Mouse (Mus musculus): ENCODE data around the gene Pola1. TPM values are rescaled to one million over a fixed set of nuclear protein-coding genes. Genes with fewer than 3 reads are reported as not detected.
"Not testable (repeated sequence)": the region's sequence is repeated elsewhere in the genome, so short reads cannot be mapped to it uniquely, and the experiment has no call there.

Pola1 gene
- polyA plus RNA-seq, 1 experiment, result 1.4 TPM

DNA sequence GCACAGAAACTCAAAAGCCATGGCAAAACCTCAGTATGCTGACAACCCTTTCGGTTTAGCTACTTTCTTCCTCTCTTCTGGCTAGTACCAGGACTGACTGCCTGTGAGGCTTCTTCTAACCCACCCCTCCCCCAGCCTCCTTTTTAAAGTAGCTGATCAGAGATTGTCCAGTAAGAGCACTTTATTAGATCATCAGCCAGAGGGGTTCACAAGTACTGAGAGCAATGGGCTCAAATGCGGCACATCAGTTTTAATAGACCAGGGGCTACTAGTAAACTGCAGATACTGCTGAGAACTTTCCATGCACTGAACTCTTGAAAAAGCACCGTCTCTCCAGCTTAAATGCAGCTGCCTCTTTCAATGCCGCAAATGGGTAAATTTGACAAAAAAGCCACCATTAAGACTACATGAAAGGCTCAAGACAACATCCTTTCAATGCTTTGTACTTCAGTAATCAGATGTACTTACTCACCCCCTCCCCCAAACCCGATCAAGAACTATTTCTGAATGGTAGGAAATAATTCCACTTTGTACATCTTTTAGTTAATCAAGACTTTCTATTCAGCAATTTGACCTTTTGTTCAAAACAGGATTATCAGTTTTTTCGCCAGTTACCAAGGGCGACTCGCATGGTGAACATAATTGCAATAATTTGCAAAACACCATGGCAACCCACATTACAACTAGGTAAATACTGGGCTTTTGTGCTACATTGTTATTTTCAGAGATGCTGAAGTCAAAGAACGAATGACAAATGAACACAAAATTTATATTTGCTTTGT is 202.8 kb downstream of the Pola1 start:
- H3K4me2 ChIP-seq (ENCODE audit: low read depth), result no peak overlapping the region
- H3ac ChIP-seq (ENCODE audit: control insufficient read depth, insufficient read length), result no peak overlapping the region
- H3K79me2 ChIP-seq (ENCODE audit: control insufficient read depth, insufficient read depth), result no peaks in the 10 kb centered on the region
- H3K4me3 ChIP-seq, result no peak overlapping the region
- H3K36me3 ChIP-seq (ENCODE audit: control insufficient read depth, insufficient read depth), result no peaks in the 10 kb centered on the region
- no peak for TF ChIP-seq TCF3 (IDR thresholded peaks at IDR 0.05; ENCODE audit: insufficient read length, low read depth)
- no peaks in the 10 kb centered on the region for H3K27me3 ChIP-seq (ENCODE audit: control insufficient read depth, insufficient read depth, insufficient read length)

DNA sequence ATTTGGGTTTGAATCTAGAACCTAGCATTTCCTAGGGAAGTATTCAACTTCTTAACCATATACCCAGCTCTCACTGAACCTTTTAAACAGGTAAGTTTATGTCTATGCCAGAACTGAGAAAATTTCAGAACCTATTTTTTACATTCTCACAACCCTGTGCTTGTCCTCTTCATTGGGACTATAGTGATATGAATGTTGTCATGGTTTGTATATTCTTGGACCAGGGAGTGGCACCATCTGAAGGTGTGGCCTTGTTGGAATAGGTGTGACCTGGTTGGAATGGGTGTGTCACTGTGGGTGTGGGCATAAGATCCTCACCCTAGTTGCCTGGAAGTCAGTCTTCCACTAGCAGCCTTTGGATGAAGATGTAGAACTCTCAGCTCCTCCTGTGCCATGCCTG is 231.1 kb downstream of the Pola1 start:
- not testable (repeated sequence) for H3K79me2 ChIP-seq (ENCODE audit: control insufficient read depth, insufficient read depth); H3K4me3 ChIP-seq; H3ac ChIP-seq (ENCODE audit: control insufficient read depth, insufficient read length); H3K4me2 ChIP-seq (ENCODE audit: low read depth); H3K36me3 ChIP-seq (ENCODE audit: control insufficient read depth, insufficient read depth); H3K27me3 ChIP-seq (ENCODE audit: control insufficient read depth, insufficient read depth, insufficient read length)

DNA sequence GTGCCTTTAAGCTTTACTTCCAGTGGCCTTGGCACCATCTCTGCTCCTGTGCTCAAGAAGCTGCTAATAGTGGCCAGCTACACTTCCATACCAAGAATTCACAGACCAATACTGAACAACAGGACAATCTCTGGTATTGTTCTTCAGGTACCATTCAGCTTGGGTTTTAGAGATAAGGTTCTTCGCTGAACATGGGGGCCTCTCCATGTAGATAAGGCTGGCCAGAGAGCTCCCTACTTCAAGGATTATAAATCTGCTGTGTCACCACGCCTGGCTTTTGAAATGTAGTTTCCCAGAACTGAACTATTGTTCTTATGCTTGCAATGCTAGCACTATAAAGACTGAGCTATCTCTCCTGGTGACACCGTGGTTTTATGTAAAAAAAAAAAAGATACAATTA is 234.9 kb downstream of the Pola1 start:
- Histone ChIP-seq H3K27me3 (ENCODE audit: control insufficient read depth, insufficient read depth, insufficient read length) (no peaks in the 10 kb centered on the region), H3K4me2 (ENCODE audit: low read depth) (no peak overlapping the region), H3ac (ENCODE audit: control insufficient read depth, insufficient read length) (no peak overlapping the region), H3K36me3 (ENCODE audit: control insufficient read depth, insufficient read depth) (no peaks in the 10 kb centered on the region), H3K79me2 (ENCODE audit: control insufficient read depth, insufficient read depth) (no peaks in the 10 kb centered on the region), H3K4me3 (no peak overlapping the region)
- TF ChIP-seq CEBPB (IDR thresholded peaks at IDR 0.05; ENCODE audit: insufficient read depth, poor library complexity, severe bottlenecking) (no peak), MAX (IDR thresholded peaks at IDR 0.05; ENCODE audit: low read depth) (no peak), USF1 (IDR thresholded peaks at IDR 0.05; ENCODE audit: low read depth) (no peak), SRF (IDR thresholded peaks at IDR 0.05; ENCODE audit: control insufficient read depth, insufficient read length, low read depth) (no peak), REST (IDR thresholded peaks at IDR 0.05; ENCODE audit: insufficient read depth, insufficient read length) (no peak), POLR2AphosphoS2 (IDR thresholded peaks at IDR 0.05; ENCODE audit: insufficient read length, low read depth) (no peak), TCF3 (IDR thresholded peaks at IDR 0.05; ENCODE audit: insufficient read length, low read depth) (no peak), MYOG (IDR thresholded peaks at IDR 0.05; ENCODE audit: control insufficient read depth in 1 of 3, insufficient read depth in 1 of 3, insufficient read length in 2 of 3, low read depth in 2 of 3) (no peak), MYOD1 (IDR thresholded peaks at IDR 0.05; ENCODE audit: control insufficient read depth in 1 of 3, insufficient read length in 2 of 3, low read depth in 2 of 3) (no peak), E2F4 (IDR thresholded peaks at IDR 0.05; ENCODE audit: insufficient read depth) (no peak), POLR2A (IDR thresholded peaks at IDR 0.05; ENCODE audit: insufficient read length, low read depth) (no peak), TCF12 (IDR thresholded peaks at IDR 0.05; ENCODE audit: insufficient read depth, poor library complexity, severe bottlenecking) (no peak)

DNA sequence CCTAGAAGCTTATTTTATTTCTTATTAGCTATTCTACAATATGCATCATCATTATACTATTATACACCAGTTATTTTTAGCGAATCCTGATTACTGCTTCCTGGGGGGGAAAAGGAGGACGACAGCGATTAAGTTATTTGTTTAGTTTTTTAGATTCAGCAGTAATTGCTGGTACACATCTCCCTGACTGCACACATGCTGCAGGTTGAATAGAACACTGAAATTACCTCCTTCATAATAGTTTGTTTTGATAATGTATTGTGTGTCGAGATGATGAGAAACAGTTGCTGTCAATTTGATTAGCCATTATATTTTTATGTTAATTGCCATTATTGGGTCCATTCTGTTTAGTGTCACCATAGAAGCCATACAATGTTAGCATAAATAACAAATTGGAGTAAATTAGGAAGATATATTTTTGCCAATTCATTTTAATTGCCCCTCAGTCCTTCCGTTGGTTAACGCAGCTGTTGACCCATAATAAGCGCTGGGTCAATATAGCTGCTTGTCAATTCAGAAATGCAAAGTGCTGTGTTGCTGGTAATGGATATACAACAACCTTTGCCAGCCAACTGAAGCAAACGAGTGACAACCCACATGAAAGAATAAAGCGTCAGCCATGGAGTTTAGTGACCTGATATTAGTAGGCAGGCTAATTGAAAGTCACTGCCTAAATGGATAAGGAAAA is 254.5 kb downstream of the Pola1 start:
- Histone ChIP-seq H3ac (ENCODE audit: control insufficient read depth, insufficient read length) (no peak overlapping the region), H3K4me2 (ENCODE audit: low read depth) (no peak overlapping the region), H3K4me3 (no peak overlapping the region), H3K27me3 (ENCODE audit: control insufficient read depth, insufficient read depth, insufficient read length) (no peaks in the 10 kb centered on the region), H3K36me3 (ENCODE audit: control insufficient read depth, insufficient read depth) (no peaks in the 10 kb centered on the region), H3K79me2 (ENCODE audit: control insufficient read depth, insufficient read depth) (no peaks in the 10 kb centered on the region)
- TF ChIP-seq TCF12 (IDR thresholded peaks at IDR 0.05; ENCODE audit: insufficient read depth, poor library complexity, severe bottlenecking) (no peak), POLR2AphosphoS2 (IDR thresholded peaks at IDR 0.05; ENCODE audit: insufficient read length, low read depth) (no peak), E2F4 (IDR thresholded peaks at IDR 0.05; ENCODE audit: insufficient read depth) (no peak), MYOD1 (IDR thresholded peaks at IDR 0.05; ENCODE audit: control insufficient read depth in 1 of 3, insufficient read length in 2 of 3, low read depth in 2 of 3) (no peak), REST (IDR thresholded peaks at IDR 0.05; ENCODE audit: insufficient read depth, insufficient read length) (no peak), SRF (IDR thresholded peaks at IDR 0.05; ENCODE audit: control insufficient read depth, insufficient read length, low read depth) (no peak), MYOG (IDR thresholded peaks at IDR 0.05; ENCODE audit: control insufficient read depth in 1 of 3, insufficient read depth in 1 of 3, insufficient read length in 2 of 3, low read depth in 2 of 3) (no peak)

DNA sequence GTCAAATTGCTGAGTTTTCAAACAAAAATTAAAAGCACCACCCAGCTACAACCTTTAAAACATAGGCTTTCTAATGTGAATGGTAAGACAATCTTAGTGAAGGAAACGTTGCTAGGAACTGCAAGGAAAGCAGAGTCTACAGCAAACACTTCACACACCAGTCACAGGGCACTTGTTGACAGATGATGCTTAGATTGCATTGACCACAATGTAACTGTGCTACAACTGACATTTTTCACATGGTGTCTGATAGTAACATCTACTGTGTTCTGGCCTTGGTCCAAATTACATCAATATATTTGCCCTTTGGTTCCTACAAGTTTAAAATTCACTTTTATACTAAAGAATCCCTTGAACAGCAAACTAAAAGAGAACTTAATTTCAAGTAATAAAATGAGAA is 258.5 kb downstream of the Pola1 start:
- Histone ChIP-seq H3K36me3 (ENCODE audit: control insufficient read depth, insufficient read depth) (no peaks in the 10 kb centered on the region), H3K4me3 (no peak overlapping the region), H3K4me2 (ENCODE audit: low read depth) (no peak overlapping the region), H3K79me2 (ENCODE audit: control insufficient read depth, insufficient read depth) (no peaks in the 10 kb centered on the region), H3K27me3 (ENCODE audit: control insufficient read depth, insufficient read depth, insufficient read length) (no peaks in the 10 kb centered on the region), H3ac (ENCODE audit: control insufficient read depth, insufficient read length) (no peak overlapping the region)
- no peak for TF ChIP-seq MYOG (IDR thresholded peaks at IDR 0.05; ENCODE audit: control insufficient read depth in 1 of 3, insufficient read depth in 1 of 3, insufficient read length in 2 of 3, low read depth in 2 of 3)
- no peak for TF ChIP-seq MYOD1 (IDR thresholded peaks at IDR 0.05; ENCODE audit: control insufficient read depth in 1 of 3, insufficient read length in 2 of 3, low read depth in 2 of 3)
- TF ChIP-seq TCF3 (IDR thresholded peaks at IDR 0.05; ENCODE audit: insufficient read length, low read depth), result no peak
- TF ChIP-seq POLR2AphosphoS2 (IDR thresholded peaks at IDR 0.05; ENCODE audit: insufficient read length, low read depth), result no peak
- no peak for TF ChIP-seq MAX (IDR thresholded peaks at IDR 0.05; ENCODE audit: low read depth)
- no peak for TF ChIP-seq TCF12 (IDR thresholded peaks at IDR 0.05; ENCODE audit: insufficient read depth, poor library complexity, severe bottlenecking)
- no peak for TF ChIP-seq POLR2A (IDR thresholded peaks at IDR 0.05; ENCODE audit: insufficient read length, low read depth)
- TF ChIP-seq SRF (IDR thresholded peaks at IDR 0.05; ENCODE audit: control insufficient read depth, insufficient read length, low read depth), result no peak
- no peak for TF ChIP-seq CEBPB (IDR thresholded peaks at IDR 0.05; ENCODE audit: insufficient read depth, poor library complexity, severe bottlenecking)
- TF ChIP-seq REST (IDR thresholded peaks at IDR 0.05; ENCODE audit: insufficient read depth, insufficient read length), result no peak
- no peak for TF ChIP-seq E2F4 (IDR thresholded peaks at IDR 0.05; ENCODE audit: insufficient read depth)
- TF ChIP-seq USF1 (IDR thresholded peaks at IDR 0.05; ENCODE audit: low read depth), result no peak

Measured in myocyte (in vitro differentiated cells).